Mouse (Mus musculus) adrenal gland, postnatal 36 days (tissue): ENCODE data around the gene Coq8b. TPM values are rescaled to one million over a fixed set of nuclear protein-coding genes. Genes with fewer than 3 reads are reported as not detected.
"Not testable (repeated sequence)": the region's sequence is repeated elsewhere in the genome, so short reads cannot be mapped to it uniquely, and the experiment has no call there.

Experiments
- DNase-seq, 2 experiments: peaks; one replicate each; pipeline ENCODE4 v3.0.0; 2021; ENCODE audit warnings: mixed read lengths in 1 of 2
- total RNA-seq, 2 experiments: library from RNA; stranded (reverse); gene quantifications; 2 replicates each; pipeline ENCODE4 v1.2.3; 2021

The Coq8b gene
- total RNA-seq, 2 experiments from 2014 or later = 41.3 to 70.6 TPM

DNA sequence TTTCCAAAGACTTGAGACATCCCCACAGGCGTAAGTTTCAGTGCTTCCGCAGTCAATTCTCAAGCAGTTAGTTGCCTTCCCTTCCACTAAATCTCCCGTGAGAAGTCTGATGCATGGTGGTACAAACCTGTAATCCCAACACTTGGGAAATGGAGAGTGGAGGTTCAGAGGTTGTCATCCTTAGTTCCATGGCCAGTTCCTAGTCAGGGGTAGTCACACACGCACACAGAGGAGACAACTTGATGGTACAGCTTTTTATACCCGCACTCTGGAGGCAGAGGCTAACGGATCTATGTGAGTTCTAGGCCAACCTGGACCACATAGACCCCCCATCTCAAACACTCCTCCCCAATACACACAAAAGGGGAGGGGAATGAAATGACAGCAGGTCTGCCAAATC, 4.0 kb upstream of the Coq8b start:
- DNase-seq = no peak

DNA sequence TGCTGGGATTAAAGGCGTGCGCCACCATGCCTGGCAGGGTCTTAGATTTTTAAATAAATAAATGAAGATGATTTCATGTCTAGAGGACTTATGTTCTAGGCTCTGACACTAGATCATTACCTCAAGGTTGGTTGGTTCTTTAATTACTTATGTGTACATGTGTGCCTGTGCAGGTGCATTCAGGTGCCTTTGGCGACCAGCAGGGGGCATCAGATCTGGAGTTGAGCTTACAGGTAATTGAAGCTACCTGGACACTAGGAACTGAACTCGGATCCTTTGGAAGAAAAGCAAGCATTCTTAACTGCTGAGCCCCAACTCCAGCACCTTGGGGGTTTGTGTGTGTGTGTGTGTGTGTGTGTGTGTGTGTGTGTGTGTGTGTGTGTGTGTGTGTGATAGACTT, 2.0 kb upstream of the Coq8b start:
- DNase-seq = no peak

- DNase-seq = peak; percentile 89 to 93
Measured at GRCm38 (mm10) chr7:27231693-27232331, 1.0 kb upstream of the Coq8b start.

DNA sequence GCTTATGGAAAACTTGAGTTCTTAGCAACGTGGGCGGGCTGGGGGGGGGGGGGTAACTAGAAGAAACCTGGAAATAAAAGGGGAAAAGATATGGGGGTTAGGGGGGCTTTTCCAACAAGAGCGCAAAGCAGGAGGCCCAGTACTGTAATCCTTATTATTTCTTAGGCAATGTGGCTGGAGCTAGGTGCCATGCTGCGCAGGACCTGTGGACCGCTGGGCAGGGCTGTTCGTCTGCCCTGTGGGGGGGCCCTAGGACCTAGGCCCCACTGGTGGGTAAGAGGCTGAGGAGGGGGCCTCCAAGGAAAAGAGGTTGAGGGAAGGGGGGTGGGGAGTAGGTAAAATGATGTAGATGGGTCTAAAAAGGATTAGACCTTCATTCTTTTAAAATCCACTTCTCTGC, 477 bp downstream of the Coq8b start:
- DNase-seq = no peak

- peak; percentile 44 to 74 for DNase-seq
Measured at GRCm38 (mm10) chr7:27235726-27236125, 2.9 kb downstream of the Coq8b start.

DNA sequence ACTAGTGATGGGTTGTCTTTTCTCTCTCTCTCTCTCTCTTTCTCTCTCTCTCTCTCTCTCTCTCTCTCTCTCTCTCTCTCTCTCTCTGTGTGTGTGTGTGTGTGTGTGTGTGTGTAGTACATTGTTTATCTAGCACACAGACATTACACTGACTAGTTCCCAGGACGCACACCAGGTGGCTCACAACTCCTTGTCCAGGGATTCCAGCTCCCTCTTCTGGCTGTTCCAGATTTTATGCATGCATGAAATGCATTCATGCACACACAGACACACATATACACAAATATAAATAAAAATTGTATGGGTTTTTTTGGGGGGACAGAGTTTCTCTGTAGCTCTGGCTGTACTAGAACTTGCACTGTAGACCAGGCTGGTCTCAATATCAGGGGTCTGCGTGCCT, 4.7 kb downstream of the Coq8b start:
- no peak for DNase-seq

- no peak for DNase-seq
Measured at GRCm38 (mm10) chr7:27238568-27238967, 5.7 kb downstream of the Coq8b start.

DNA sequence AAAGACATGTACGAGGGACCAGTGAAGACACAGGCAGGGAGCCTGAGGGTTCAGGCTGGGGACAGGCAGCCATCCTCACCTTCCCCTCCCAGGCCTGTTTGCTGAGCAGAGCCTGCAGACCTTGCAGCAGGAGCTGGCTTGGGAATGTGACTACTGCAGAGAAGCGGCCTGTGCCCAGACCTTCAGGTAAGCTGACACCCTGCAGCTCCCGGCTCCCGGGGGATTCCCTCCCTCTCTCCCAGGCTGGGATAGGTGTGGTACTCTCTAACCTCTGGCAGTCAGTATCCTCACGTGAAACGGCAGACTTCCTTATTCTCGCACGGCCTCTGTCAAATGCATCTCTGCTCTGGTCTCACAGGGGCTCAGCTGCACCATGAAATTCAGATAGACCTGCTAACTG, 10.4 kb downstream of the Coq8b start:
- DNase-seq = no peak

DNA sequence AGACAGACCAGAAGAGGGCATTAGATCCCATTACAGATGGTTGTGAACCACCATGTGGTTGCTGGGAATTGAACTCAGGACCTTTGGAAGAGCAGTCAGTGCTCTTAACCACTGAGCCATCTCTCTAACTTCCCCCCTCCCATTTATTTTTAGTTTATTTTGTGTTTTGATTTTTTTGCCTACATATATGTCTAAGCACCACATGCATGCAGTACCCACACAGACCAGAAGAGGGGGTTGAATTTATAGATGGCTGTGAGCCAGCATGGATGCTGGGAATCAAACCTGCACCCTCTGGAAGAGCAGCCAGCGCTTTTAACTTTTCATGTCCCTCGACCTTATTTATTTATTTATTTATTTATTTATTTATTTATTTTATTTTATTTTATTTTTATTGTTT, 11.3 kb downstream of the Coq8b start:
- not testable (repeated sequence) for DNase-seq

DNA sequence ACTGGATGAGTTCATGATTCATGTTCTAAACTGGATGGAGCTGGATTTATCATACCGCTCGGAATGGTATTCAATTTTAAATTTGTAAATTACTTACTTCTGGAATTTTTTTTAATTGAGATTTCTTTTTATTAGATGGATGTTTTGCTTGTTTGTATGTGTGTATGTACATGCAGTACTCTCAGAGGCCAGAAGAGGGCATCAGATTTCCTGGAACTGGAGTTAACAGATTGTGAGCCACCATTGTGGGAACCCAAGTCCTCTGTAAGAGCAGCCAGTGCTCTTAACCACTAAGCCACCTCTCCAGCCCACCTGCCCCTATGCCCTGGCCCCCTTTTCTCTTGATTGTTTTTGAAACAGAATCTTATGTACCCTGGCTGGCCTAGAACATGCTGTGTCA, 16.3 kb downstream of the Coq8b start:
- no peak for DNase-seq

DNA sequence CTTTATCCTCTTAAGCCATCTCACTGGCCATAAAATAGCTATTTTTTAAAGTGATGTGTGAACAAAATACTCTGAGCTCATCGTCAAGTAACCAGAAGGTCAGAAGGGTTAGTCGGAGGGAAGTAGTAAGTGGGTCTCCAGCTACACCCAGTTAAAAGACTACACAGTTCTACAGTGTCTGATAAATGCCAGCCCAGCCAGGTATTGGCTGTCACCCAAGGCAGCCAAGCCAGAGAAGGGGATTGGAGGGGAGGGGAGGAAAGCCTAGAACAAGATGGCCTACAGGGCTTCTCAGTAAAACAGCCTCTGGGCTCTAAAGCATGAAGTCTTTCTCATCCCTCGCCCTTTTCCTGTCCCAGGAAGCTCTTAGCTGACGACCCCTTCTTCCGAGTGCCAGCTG, 17.1 kb downstream of the Coq8b start:
- DNase-seq = no peak

GRCm38 (mm10) chr7:27251946-27252345, 19.1 kb downstream of the Coq8b start:
- no peak for DNase-seq

GRCm38 (mm10) chr7:27255721-27256120, 22.9 kb downstream of the Coq8b start:
- DNase-seq = peak in 1 of 2 experiments; percentile 31

GRCm38 (mm10) chr7:27257046-27257851, 24.4 kb downstream of the Coq8b start:
- peak; percentile 76 to 78 for DNase-seq

GRCm38 (mm10) chr7:27257852-27258204, 25.0 kb downstream of the Coq8b start:
- DNase-seq = no peak

DNA sequence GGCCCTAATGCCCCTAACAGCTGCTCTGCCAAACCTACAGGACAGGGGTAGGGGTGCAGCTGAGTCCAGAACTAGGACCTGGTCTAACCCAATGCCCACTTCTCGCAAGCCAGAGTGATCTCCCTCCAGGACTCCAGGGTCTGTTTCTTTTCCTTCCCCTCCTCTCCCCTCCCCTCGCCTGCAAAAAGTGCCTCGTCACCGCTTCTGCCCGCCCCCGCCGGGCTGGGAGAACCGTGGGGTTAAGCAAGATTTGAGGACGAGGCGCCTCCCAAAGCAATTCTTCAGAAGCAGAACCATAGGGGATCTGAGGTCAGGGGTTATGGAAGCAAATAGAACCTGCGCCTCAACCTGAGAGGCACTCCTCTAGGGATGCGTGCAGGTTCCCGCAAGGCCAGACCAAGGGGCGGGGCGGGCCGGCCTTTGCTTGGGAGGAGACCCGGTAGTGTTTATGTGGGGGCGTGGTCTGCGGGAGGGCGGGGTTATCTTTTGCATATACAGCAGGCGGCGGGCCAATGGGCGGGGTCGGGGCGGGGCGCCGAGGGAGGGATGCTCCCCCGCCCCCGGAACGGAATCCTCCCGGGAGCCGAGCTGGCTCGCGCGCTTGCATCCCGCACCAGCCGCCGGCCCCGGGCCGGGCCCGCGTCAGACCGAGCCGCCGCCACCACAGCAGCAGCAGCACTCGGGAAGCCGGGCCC, 25.5 kb downstream of the Coq8b start, which contains the start of gene Numbl:
Gene Numbl (plus strand): TSS at position 229 of the 695 bp plus-strand sequence.
- DNase-seq = peak; percentile 94 to 98

DNA sequence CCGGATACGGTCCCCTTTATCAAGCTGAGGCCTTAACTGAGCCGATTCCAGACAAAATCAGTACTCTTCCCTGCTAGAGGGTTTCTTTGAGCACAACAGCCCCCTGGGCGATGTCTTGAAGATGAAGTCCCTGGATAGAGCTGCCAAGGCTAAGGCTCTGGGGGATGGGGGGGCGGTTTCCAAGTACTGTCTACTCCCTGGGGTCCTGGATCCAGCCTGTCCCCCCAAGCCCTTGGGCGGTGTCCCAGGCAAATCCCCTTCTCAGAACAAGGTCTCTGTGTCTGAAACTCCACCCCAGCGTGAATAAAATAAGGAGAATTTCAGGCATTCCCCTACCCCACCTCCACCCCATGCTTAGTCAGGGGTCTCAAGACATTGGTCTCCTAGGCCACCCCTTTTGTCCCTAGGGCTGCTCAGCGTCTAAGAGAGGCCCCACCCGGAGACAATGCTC, 26.5 kb downstream of the Coq8b start:
- DNase-seq = peak in 1 of 2 experiments; percentile 16

DNA sequence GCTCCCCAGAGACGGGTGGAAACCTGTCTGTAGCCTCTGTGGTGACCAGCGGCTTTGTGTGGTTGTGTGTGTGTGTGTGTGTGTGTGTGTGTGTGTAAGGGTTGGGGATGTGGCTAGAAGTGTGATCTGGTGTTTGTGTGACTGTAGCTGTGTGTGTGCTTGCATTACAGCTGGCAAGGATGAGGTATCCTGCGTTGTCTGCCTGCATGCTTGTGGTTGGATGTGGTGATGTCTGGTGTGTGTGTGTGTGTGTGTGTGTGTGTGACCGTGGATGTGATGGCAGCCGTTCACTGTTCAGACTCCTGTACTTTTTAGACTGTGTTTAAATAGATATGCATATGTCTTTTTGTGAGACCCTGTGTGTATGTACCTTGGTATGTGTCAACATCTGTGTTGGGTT, 26.9 kb downstream of the Coq8b start:
- DNase-seq = no peak

- DNase-seq = no peak
Measured at GRCm38 (mm10) chr7:27260856-27261255, 28.0 kb downstream of the Coq8b start.

GRCm38 (mm10) chr7:27261888-27262287, 29.1 kb downstream of the Coq8b start:
- DNase-seq = no peak

- DNase-seq = no peak
Measured at GRCm38 (mm10) chr7:27264761-27265160, 31.9 kb downstream of the Coq8b start.

GRCm38 (mm10) chr7:27266515-27267128, 33.8 kb downstream of the Coq8b start:
- DNase-seq = no peak

DNA sequence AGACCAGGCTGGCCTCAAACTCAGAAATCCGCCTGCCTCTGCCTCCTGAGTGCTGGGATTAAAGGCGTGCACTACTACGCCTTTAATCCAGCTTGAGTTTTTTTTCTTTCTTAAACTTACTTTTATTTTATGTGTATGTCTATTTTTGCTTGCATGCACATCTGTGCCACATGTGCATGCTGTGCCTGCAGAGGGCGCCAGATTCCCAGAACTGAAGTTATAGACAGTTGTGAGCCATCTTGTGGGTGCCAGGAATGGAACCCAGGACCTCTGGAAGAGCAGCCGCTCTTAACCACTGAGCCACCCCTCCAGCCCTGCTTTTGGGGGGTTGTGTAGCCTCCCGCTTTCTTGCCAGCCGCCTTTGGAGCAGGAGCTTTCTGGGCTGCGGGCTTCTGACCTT, 38.6 kb downstream of the Coq8b start:
- DNase-seq = no peak
